Mouse (Mus musculus) heart, adult 2 months (tissue): ENCODE data around the gene Rnf216. TPM values are rescaled to one million over a fixed set of nuclear protein-coding genes. Genes with fewer than 3 reads are reported as not detected.

Experiments used
- DNase-seq, 2 experiments: peaks; one replicate each; pipeline ENCODE4 v3.0.0; 2021
- H3K27ac ChIP-seq: fragments of 200-600 bp; 2 replicates; pipeline ENCODE4 v1.8.1; 2022
- H3K27me3 ChIP-seq: fragments of 200-500 bp; 2 replicates; pipeline ENCODE4 v1.6.1; 2012; ENCODE audit warnings: mild to moderate bottlenecking, low read length, inconsistent platforms, mixed read lengths; ENCODE audit not compliant: control insufficient read depth, insufficient read depth
- H3K36me3 ChIP-seq: fragments of 200-500 bp; 2 replicates; pipeline ENCODE4 v1.6.1; 2012; ENCODE audit warnings: low read length, inconsistent platforms; ENCODE audit not compliant: control insufficient read depth, insufficient read depth
- H3K4me1 ChIP-seq: fragments of 200-500 bp; 2 replicates; pipeline ENCODE4 v1.6.1; 2011; ENCODE audit warnings: low read length; ENCODE audit not compliant: control insufficient read depth, insufficient read depth
- H3K4me3 ChIP-seq: fragments of 200-600 bp; 2 replicates; pipeline ENCODE4 v1.8.1; 2022
- H3K79me2 ChIP-seq: fragments of 200-500 bp; replicated peaks from 2 replicates; pipeline ENCODE4 v1.6.1; 2012; ENCODE audit warnings: mild to moderate bottlenecking, inconsistent platforms, low read length, moderate library complexity, mixed read lengths; ENCODE audit not compliant: control insufficient read depth, insufficient read depth
- H3K9ac ChIP-seq: fragments of 200-500 bp; 2 replicates; pipeline ENCODE4 v1.6.1; 2012; ENCODE audit warnings: low read depth, mild to moderate bottlenecking, control low read depth, inconsistent platforms, low read length, mixed read lengths
- CTCF ChIP-seq: fragments of 200-600 bp; IDR thresholded peaks from 2 replicates; pipeline ENCODE4 v1.8.1; 2022; ENCODE audit warnings: antibody characterized with exemption, mild to moderate bottlenecking, moderate library complexity
- EP300 ChIP-seq: fragments of 200-500 bp; IDR thresholded peaks from 2 replicates; pipeline ENCODE4 v1.6.1; 2011; ENCODE audit warnings: low read depth, low read length, control low read depth; ENCODE audit not compliant: insufficient read depth
- POLR2A ChIP-seq: fragments of 200-500 bp; IDR thresholded peaks from 2 replicates; pipeline ENCODE4 v1.6.1; 2011; ENCODE audit warnings: mild to moderate bottlenecking, low read depth, low read length, control low read depth; ENCODE audit not compliant: insufficient read depth
- WGBS: fragments of 180-500 bp; shearing (Covaris S2); methylation state at CpG from one replicate; pipeline ENCODE4 v1.1.7; 2018; 5-methylcytosine and 5-hydroxymethylcytosine counted together
- intact Hi-C: fragments of 180-260 bp; cut with DNase I; formaldehyde crosslinking; loops from one replicate; pipeline ENCODE4 v1.15.1; 2025
- polyA plus RNA-seq: library from polyadenylated mRNA; depleted of rRNA; stranded (reverse); fragments of >200 nt; gene quantifications from 2 replicates; pipeline ENCODE4 v1.2.3, GENCODE M21; 2012
- total RNA-seq, 2 experiments: library from RNA; stranded (reverse); gene quantifications; 2 replicates each; pipeline ENCODE4 v1.2.3; 2021

The Rnf216 gene
- total and polyA plus RNA-seq, 3 experiments: 16.5 to 23.8 (median 23.3) TPM

DNA sequence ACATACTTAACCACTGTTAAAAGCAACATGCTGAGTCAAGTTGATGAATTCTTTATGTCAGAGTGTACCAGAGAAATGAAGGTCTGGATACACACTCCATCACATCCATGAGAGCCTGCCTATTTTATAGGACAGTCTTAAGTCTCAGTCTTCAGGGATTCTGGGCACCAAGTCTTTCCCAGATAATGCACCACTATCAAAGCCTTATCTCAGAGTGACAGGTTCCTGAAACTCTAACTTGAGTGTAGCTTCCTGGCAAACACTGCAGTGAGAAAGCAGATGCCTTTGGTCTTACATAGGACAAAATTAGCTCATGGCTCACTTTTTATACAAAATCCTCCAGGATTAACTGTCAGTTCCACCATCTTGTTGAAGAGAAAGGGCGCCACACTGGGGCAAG, 46.7 kb downstream of the Rnf216 start:
- peaks cover 11% of the 10 kb centered on the region for H3K4me1 ChIP-seq
- no peak overlapping the region for H3K27ac ChIP-seq
- no peaks in the 10 kb centered on the region for H3K79me2 ChIP-seq
- H3K4me3 ChIP-seq: no peak overlapping the region
- DNase-seq: no peak
- TF ChIP-seq CTCF (no peak), POLR2A (no peak), EP300 (no peak)
- no peaks in the 10 kb centered on the region for H3K27me3 ChIP-seq
- intact Hi-C loops: loop anchor here (1.0 to 10.0 kb wide), 4 partner anchors 27 to 301 kb away; no protein-coding TSS in a partner anchor
- H3K9ac ChIP-seq: no peak overlapping the region
- 88% methylated on average over 1 of the region's 1 CpGs for WGBS
- peaks cover 23% of the 10 kb centered on the region for H3K36me3 ChIP-seq

DNA sequence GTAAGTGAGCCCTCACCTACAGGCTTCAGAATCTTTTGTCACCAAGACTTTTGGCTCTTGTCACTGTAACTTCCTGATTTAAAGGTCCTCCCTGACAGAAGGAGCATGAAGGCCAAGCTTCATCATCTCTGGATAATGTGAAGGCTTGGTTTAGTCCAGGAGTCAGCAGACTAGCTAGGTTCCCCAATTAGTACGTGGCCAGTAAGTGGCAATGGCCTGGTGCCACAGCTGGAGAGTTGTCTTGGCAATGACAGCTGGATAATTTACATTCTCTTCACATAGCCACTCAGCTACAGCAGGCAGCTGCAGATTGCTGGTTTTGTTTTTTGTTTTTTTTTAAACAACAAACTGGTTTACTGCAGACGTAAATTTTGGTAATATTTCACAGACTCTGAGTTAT, 47.6 kb downstream of the Rnf216 start:
- H3K4me3 ChIP-seq: no peak overlapping the region
- no peaks in the 10 kb centered on the region for H3K79me2 ChIP-seq
- 60% methylated on average over 2 of the region's 2 CpGs for WGBS
- 0 out of 2 replicates have a peak, but pooled peaks have one; percentile 13 for TF ChIP-seq EP300
- no peak for TF ChIP-seq CTCF
- TF ChIP-seq POLR2A: no peak
- intact Hi-C loops: loop anchor here (10.0 kb wide), 1 partner anchor 300 kb away; no protein-coding TSS in a partner anchor
- H3K9ac ChIP-seq: no peak overlapping the region
- H3K36me3 ChIP-seq: peaks cover 23% of the 10 kb centered on the region
- peaks cover 12% of the 10 kb centered on the region for H3K4me1 ChIP-seq
- peak; percentile 57 to 70 for DNase-seq
- H3K27me3 ChIP-seq: no peaks in the 10 kb centered on the region
- peak overlapping the region; percentile 8 for H3K27ac ChIP-seq

DNA sequence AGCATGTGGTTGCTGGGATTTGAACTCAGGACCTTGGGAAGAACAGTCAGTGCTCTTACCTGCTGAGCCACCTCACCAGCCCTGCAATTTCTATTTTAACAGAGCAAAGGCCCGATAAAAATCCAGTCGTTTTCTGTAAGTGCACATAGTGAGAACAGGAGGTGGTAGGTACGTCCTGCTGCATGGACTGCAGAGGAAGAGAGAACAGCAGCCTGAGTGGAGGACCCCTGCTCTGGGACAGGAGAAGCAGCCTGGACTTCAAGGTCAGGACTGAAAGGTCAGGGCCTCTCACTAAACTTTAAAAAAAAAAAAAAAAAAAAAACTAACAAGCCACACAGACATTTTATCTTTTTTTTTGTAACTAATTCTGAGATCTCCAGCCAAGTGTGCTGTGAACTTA, 50.5 kb downstream of the Rnf216 start:
- Histone ChIP-seq H3K9ac (no peak overlapping the region), H3K27ac (no peak overlapping the region), H3K4me3 (no peak overlapping the region), H3K27me3 (no peaks in the 10 kb centered on the region), H3K4me1 (peaks cover 18% of the 10 kb centered on the region), H3K79me2 (no peaks in the 10 kb centered on the region), H3K36me3 (peaks cover 32% of the 10 kb centered on the region)
- WGBS: 74% methylated on average over 3 of the region's 3 CpGs
- TF ChIP-seq POLR2A (no peak), CTCF (no peak), EP300 (no peak)
- intact Hi-C loops: loop anchor here (10.0 kb wide), 1 partner anchor 297 kb away; no protein-coding TSS in a partner anchor
- DNase-seq: no peak

DNA sequence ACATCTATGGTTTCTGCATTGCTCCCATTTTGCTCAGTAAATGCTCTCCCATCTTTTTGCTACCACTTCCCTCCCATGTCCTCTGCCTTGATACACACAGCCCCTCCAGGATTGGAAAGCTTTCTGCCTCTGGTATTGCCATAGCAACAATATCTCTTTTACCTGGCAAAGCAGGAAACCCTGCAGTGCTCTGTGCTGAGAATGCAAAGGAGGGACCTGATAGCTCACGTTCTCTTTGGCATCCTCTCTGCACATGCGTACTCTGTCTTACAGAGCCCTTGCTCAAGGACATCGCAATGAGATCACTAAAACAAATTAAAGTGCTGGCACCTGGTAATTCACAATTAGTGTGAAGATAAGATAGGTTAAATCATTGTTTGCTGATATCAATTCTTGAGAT, 51.3 kb downstream of the Rnf216 start:
- TF ChIP-seq POLR2A: no peak
- Histone ChIP-seq H3K27me3 (no peaks in the 10 kb centered on the region), H3K4me3 (no peak overlapping the region), H3K36me3 (peaks cover 36% of the 10 kb centered on the region), H3K27ac (no peak overlapping the region), H3K79me2 (no peaks in the 10 kb centered on the region), H3K4me1 (peaks cover 21% of the 10 kb centered on the region), H3K9ac (no peak overlapping the region)
- no peak for DNase-seq
- WGBS: 54% methylated on average over 3 of the region's 3 CpGs
- intact Hi-C loops: loop anchor here (10.0 kb wide), 1 partner anchor 297 kb away; no protein-coding TSS in a partner anchor

DNA sequence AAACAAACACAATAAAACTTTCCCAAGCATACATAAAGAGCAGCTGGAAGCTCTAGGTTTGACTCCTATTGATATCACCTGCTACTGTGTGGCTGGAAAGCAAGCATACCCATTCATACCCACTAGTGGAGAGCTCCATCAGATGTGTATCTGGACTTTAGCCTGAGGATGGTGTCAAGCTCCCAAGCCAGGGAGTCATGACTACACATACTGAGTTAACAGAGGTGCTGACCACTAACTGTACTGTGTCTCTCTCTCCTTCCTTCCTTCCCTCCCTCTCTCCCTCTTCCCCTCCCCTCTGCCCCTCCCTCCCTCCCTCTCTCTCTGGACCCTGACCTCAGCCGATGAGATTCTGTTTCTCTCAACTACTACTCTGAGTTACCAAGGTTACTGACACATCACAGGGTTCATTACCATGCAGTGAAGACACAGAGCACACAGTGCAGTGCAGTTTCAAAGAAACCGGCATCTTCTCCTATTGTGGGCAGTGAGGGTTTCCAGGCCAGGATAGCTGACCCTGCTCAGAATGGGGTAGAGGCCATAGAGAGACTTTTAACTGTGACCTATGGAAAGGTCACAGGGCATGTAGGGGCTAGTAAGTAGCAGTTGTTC, 51.9 kb downstream of the Rnf216 start:
- no peak for DNase-seq
- 55% methylated on average over 2 of the region's 2 CpGs for WGBS
- H3K36me3 ChIP-seq: peaks cover 36% of the 10 kb centered on the region
- no peak overlapping the region for H3K9ac ChIP-seq
- 0 out of 2 replicates have a peak overlapping the region, but pooled peaks have one; percentile 12 for H3K27ac ChIP-seq
- intact Hi-C loops: loop anchor here (10.0 kb wide), 1 partner anchor 296 kb away; no protein-coding TSS in a partner anchor
- no peaks in the 10 kb centered on the region for H3K79me2 ChIP-seq
- peaks cover 24% of the 10 kb centered on the region for H3K4me1 ChIP-seq
- H3K4me3 ChIP-seq: no peak overlapping the region
- TF ChIP-seq CTCF (no peak), POLR2A (no peak), EP300 (no peak)
- no peaks in the 10 kb centered on the region for H3K27me3 ChIP-seq

DNA sequence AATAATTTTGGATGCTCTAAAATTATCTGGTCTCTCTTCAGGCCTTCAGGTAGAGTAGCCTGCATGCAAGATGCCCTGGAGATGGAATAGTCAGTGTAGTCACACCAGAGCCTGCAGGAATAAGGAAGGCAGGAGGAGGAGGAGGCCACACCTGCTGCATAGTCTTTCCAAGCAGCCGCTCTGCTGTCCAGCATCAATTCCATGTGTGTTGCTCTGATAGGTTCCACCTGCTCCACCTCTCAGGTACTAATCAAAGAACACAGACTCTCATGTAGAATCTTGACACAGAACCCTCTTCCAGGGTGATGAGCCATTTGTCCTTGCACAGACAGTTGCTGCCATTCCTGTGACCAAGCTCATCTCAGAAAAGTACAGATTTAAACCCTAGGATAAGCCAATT, 52.8 kb downstream of the Rnf216 start:
- Histone ChIP-seq H3K27ac (peak overlapping the region; percentile 58; the same call in 1 of the 2 replicates), H3K79me2 (no peaks in the 10 kb centered on the region), H3K27me3 (no peaks in the 10 kb centered on the region), H3K9ac (no peak overlapping the region), H3K4me1 (peaks cover 25% of the 10 kb centered on the region), H3K4me3 (no peak overlapping the region), H3K36me3 (peaks cover 34% of the 10 kb centered on the region)
- intact Hi-C loops: loop anchor here (10.0 kb wide), 1 partner anchor 295 kb away; no protein-coding TSS in a partner anchor
- no peak for DNase-seq
- 90% methylated on average over 1 of the region's 1 CpGs for WGBS
- TF ChIP-seq CTCF (no peak), EP300 (no peak), POLR2A (no peak)
